Mouse (Mus musculus) T-helper 17 cell (primary cell): ENCODE data around the gene Psmb9.

ENCODE experiments used
- in situ Hi-C, 2 experiments: fragments of 300-600 bp; cut with MboI, MseI; formaldehyde crosslinking; loops; 1 replicate in 1 of 2; 2 replicates in 1 of 2; pipeline ENCODE4 v1.15.1; 2025; ENCODE audit warnings: high pct_unique_total_duplicates in 2 of 2

Gene Psmb9

GRCm38 (mm10) chr17:34206731-34207130, 19.2 kb upstream of the Psmb9 start:
- in situ Hi-C loops, result loop anchor here in 1 of 2 experiments (5.0 kb wide), 1 partner anchor 79 kb away; no protein-coding TSS in a partner anchor

- in situ Hi-C loops, result loop anchor here in 1 of 2 experiments (5.0 kb wide), 1 partner anchor 78 kb away; no protein-coding TSS in a partner anchor
Measured at GRCm38 (mm10) chr17:34205746-34206176, 18.2 kb upstream of the Psmb9 start.

GRCm38 (mm10) chr17:34205021-34205745, 17.6 kb upstream of the Psmb9 start:
- in situ Hi-C loops, result loop anchor here in 1 of 2 experiments (5.0 kb wide), 1 partner anchor 78 kb away; no protein-coding TSS in a partner anchor

GRCm38 (mm10) chr17:34204303-34205010, 16.9 kb upstream of the Psmb9 start:
- in situ Hi-C loops, result loop anchor here in 1 of 2 experiments (5.0 kb wide), 1 partner anchor 77 kb away; no protein-coding TSS in a partner anchor

- in situ Hi-C loops, result no loop called here
Measured at GRCm38 (mm10) chr17:34203444-34203843, 15.9 kb upstream of the Psmb9 start, which contains the start of gene Tap2. TSS of gene Tap2 (plus strand) at chr17:34203527.

- in situ Hi-C loops, result no loop called here
Measured at GRCm38 (mm10) chr17:34202760-34203442, 15.3 kb upstream of the Psmb9 start.

GRCm38 (mm10) chr17:34201506-34202055, 14.0 kb upstream of the Psmb9 start:
- in situ Hi-C loops, result no loop called here

- in situ Hi-C loops, result no loop called here
Measured at GRCm38 (mm10) chr17:34200772-34201505, 13.4 kb upstream of the Psmb9 start.

- in situ Hi-C loops, result no loop called here
Measured at GRCm38 (mm10) chr17:34200047-34200446, 12.5 kb upstream of the Psmb9 start.

- in situ Hi-C loops, result loop anchor here (10.0 to 25.0 kb wide), 4 partner anchors 284 to 1234 kb away; partner anchors contain the start of genes Gm16181 (in 2 of the 2), Lta (in 2 of the 2), Tnf (in 2 of the 2) and Tapbp (in 1 of the 2)
Measured at GRCm38 (mm10) chr17:34199050-34199619, 11.6 kb upstream of the Psmb9 start.

- in situ Hi-C loops, result loop anchor here (10.0 to 25.0 kb wide), 4 partner anchors 284 to 1234 kb away; partner anchors contain the start of genes Gm16181 (in 2 of the 2), Lta (in 2 of the 2), Tnf (in 2 of the 2) and Tapbp (in 1 of the 2)
Measured at GRCm38 (mm10) chr17:34198521-34198912, 11.0 kb upstream of the Psmb9 start.

- in situ Hi-C loops, result loop anchor here (10.0 to 25.0 kb wide), 4 partner anchors 283 to 1233 kb away; partner anchors contain the start of genes Gm16181 (in 2 of the 2), Lta (in 2 of the 2), Tnf (in 2 of the 2) and Tapbp (in 1 of the 2)
Measured at GRCm38 (mm10) chr17:34197904-34198520, 10.4 kb upstream of the Psmb9 start.

- in situ Hi-C loops, result loop anchor here (10.0 to 25.0 kb wide), 4 partner anchors 282 to 1232 kb away; partner anchors contain the start of genes Gm16181 (in 2 of the 2), Lta (in 2 of the 2), Tnf (in 2 of the 2) and Tapbp (in 1 of the 2)
Measured at GRCm38 (mm10) chr17:34196941-34197894, 9.7 kb upstream of the Psmb9 start, which contains the start of gene Psmb8. TSS of gene Psmb8 (plus strand) at chr17:34197721.

- in situ Hi-C loops, result loop anchor here (10.0 to 25.0 kb wide), 4 partner anchors 282 to 1232 kb away; partner anchors contain the start of genes Gm16181 (in 2 of the 2), Lta (in 2 of the 2), Tnf (in 2 of the 2) and Tapbp (in 1 of the 2)
Measured at GRCm38 (mm10) chr17:34196491-34196890, 8.9 kb upstream of the Psmb9 start.

GRCm38 (mm10) chr17:34194723-34195122, 7.2 kb upstream of the Psmb9 start:
- in situ Hi-C loops, result loop anchor here (10.0 to 25.0 kb wide), 4 partner anchors 280 to 1230 kb away; partner anchors contain the start of genes Gm16181 (in 2 of the 2), Lta (in 2 of the 2), Tnf (in 2 of the 2) and Tapbp (in 1 of the 2)

GRCm38 (mm10) chr17:34193468-34193867, 5.9 kb upstream of the Psmb9 start:
- in situ Hi-C loops, result loop anchor here (10.0 to 25.0 kb wide), 4 partner anchors 279 to 1229 kb away; partner anchors contain the start of genes Gm16181 (in 2 of the 2), Lta (in 2 of the 2), Tnf (in 2 of the 2) and Tapbp (in 1 of the 2)

- in situ Hi-C loops, result loop anchor here (10.0 to 25.0 kb wide), 4 partner anchors 278 to 1228 kb away; partner anchors contain the start of genes Gm16181 (in 2 of the 2), Lta (in 2 of the 2), Tnf (in 2 of the 2) and Tapbp (in 1 of the 2)
Measured at GRCm38 (mm10) chr17:34192852-34193251, 5.3 kb upstream of the Psmb9 start.
